Mouse (Mus musculus): Measurements from ENCODE around the gene Wnt10a. TPM values are rescaled to one million over a fixed set of nuclear protein-coding genes. Genes with fewer than 3 reads are reported as not detected.

Wnt10a gene
- polyA plus RNA-seq (2015; fragmentation: Nextera tagmentation; extraction: Ambion mirVana), result 0.09 and 0.18 TPM in 2 replicates

GRCm38 (mm10) chr1:74791249-74791648 lies at the start of gene Wnt10a:
Gene Wnt10a, plus strand, starts transcription at chr1:74791516.
- Histone ChIP-seq H3K27me3 (ENCODE audit: insufficient read depth, low read length) (peaks cover 82% of the 10 kb centered on the region), H3K9me3 (ENCODE audit: low read length) (no peaks in the 10 kb centered on the region), H3K36me3 (replicated peaks; ENCODE audit: insufficient read depth, low read length) (no peaks in the 10 kb centered on the region), H3K4me3 (ENCODE audit: low read depth, low read length) (peak within 1 kb of the TSS; percentile 15; the same call in 1 of the 2 replicates), H3K4me1 (ENCODE audit: insufficient read depth) (peaks cover 9% of the 10 kb centered on the region; the same call in 1 of the 2 replicates), H3K4me2 (ENCODE audit: low read depth, low read length) (peak within 1 kb of the TSS; percentile 38), H3K27ac (ENCODE audit: low read depth) (no peak within 1 kb of the TSS), H3K9ac (replicated peaks) (no peak within 1 kb of the TSS)
- TF ChIP-seq EP300 (IDR thresholded peaks at IDR 0.05; ENCODE audit: low read depth) (no peak), CTCF (IDR thresholded peaks at IDR 0.05; ENCODE audit: low read depth) (no peak)
- DNase-seq (no peak), ATAC-seq (no peak)
- 3% methylated on average over 11 of the region's 11 CpGs for WGBS (ENCODE audit: insufficient replicate concordance)

- H3K36me3 ChIP-seq (replicated peaks; ENCODE audit: insufficient read depth, low read length), result no peaks in the 10 kb centered on the region
Measured at GRCm38 (mm10) chr1:74747335-74747734, 44.0 kb upstream of the Wnt10a start.

GRCm38 (mm10) chr1:74748643-74749271 lies 42.6 kb upstream of the Wnt10a start, which contains the start of gene Prkag3:
Gene Prkag3, minus strand, starts transcription at chr1:74749221.
- TF ChIP-seq EP300 (IDR thresholded peaks at IDR 0.05; ENCODE audit: low read depth) (no peak), CTCF (IDR thresholded peaks at IDR 0.05; ENCODE audit: low read depth) (peak; percentile 67)
- Histone ChIP-seq H3K4me3 (ENCODE audit: low read depth, low read length) (peak within 1 kb of the TSS; percentile 37), H3K36me3 (replicated peaks; ENCODE audit: insufficient read depth, low read length) (no peaks in the 10 kb centered on the region), H3K27me3 (ENCODE audit: insufficient read depth, low read length) (no peaks in the 10 kb centered on the region), H3K27ac (ENCODE audit: low read depth) (no peak within 1 kb of the TSS), H3K4me1 (ENCODE audit: insufficient read depth) (peaks cover 7% of the 10 kb centered on the region), H3K9me3 (ENCODE audit: low read length) (no peaks in the 10 kb centered on the region), H3K9ac (replicated peaks) (peak within 1 kb of the TSS; percentile 50; the same call in 1 of the 2 replicates), H3K4me2 (ENCODE audit: low read depth, low read length) (peak within 1 kb of the TSS; percentile 68)
- ATAC-seq (peak; percentile 62), DNase-seq (peak; percentile 70)
- WGBS (ENCODE audit: insufficient replicate concordance), result 7% methylated on average over 30 of the region's 30 CpGs

More at GRCm38 (mm10) chr1:74747335-74747734, 44.0 kb upstream of the Wnt10a start:
- ATAC-seq (no peak), DNase-seq (no peak)
- 60% methylated on average over 5 of the region's 5 CpGs for WGBS (ENCODE audit: insufficient replicate concordance)
- H3K9me3 ChIP-seq (ENCODE audit: low read length), result no peaks in the 10 kb centered on the region
- H3K4me1 ChIP-seq (ENCODE audit: insufficient read depth), result peaks cover 7% of the 10 kb centered on the region
- H3K9ac ChIP-seq (replicated peaks), result no peak overlapping the region
- no peaks in the 10 kb centered on the region for H3K27me3 ChIP-seq (ENCODE audit: insufficient read depth, low read length)
- TF ChIP-seq EP300 (IDR thresholded peaks at IDR 0.05; ENCODE audit: low read depth) (no peak), CTCF (IDR thresholded peaks at IDR 0.05; ENCODE audit: low read depth) (no peak)
- H3K27ac ChIP-seq (ENCODE audit: low read depth), result no peak overlapping the region
- no peak overlapping the region for H3K4me3 ChIP-seq (ENCODE audit: low read depth, low read length)
- H3K4me2 ChIP-seq (ENCODE audit: low read depth, low read length), result no peak overlapping the region

GRCm38 (mm10) chr1:74749301-74749700 lies 42.0 kb upstream of the Wnt10a start:
- Histone ChIP-seq H3K9me3 (ENCODE audit: low read length) (no peaks in the 10 kb centered on the region), H3K27ac (ENCODE audit: low read depth) (no peak overlapping the region), H3K9ac (replicated peaks) (no peak overlapping the region), H3K27me3 (ENCODE audit: insufficient read depth, low read length) (no peaks in the 10 kb centered on the region), H3K4me3 (ENCODE audit: low read depth, low read length) (no peak overlapping the region), H3K4me1 (ENCODE audit: insufficient read depth) (peaks cover 7% of the 10 kb centered on the region), H3K36me3 (replicated peaks; ENCODE audit: insufficient read depth, low read length) (no peaks in the 10 kb centered on the region), H3K4me2 (ENCODE audit: low read depth, low read length) (0 out of 2 replicates have a peak overlapping the region, but pooled peaks have one; percentile 68)
- no peak for DNase-seq
- no peak for ATAC-seq
- WGBS (ENCODE audit: insufficient replicate concordance), result 57% methylated on average over 7 of the region's 7 CpGs
- no peak for TF ChIP-seq EP300 (IDR thresholded peaks at IDR 0.05; ENCODE audit: low read depth)
- TF ChIP-seq CTCF (IDR thresholded peaks at IDR 0.05; ENCODE audit: low read depth), result no peak

GRCm38 (mm10) chr1:74750683-74751082 lies 40.6 kb upstream of the Wnt10a start:
- WGBS (ENCODE audit: insufficient replicate concordance), result 59% methylated on average over 4 of the region's 4 CpGs
- Histone ChIP-seq H3K4me2 (ENCODE audit: low read depth, low read length) (no peak overlapping the region), H3K27ac (ENCODE audit: low read depth) (no peak overlapping the region), H3K27me3 (ENCODE audit: insufficient read depth, low read length) (no peaks in the 10 kb centered on the region), H3K4me3 (ENCODE audit: low read depth, low read length) (no peak overlapping the region), H3K9me3 (ENCODE audit: low read length) (no peaks in the 10 kb centered on the region), H3K4me1 (ENCODE audit: insufficient read depth) (peaks cover 7% of the 10 kb centered on the region), H3K9ac (replicated peaks) (no peak overlapping the region), H3K36me3 (replicated peaks; ENCODE audit: insufficient read depth, low read length) (no peaks in the 10 kb centered on the region)
- ATAC-seq, result peak; percentile 80
- DNase-seq, result peak; percentile 46
- TF ChIP-seq CTCF (IDR thresholded peaks at IDR 0.05; ENCODE audit: low read depth) (no peak), EP300 (IDR thresholded peaks at IDR 0.05; ENCODE audit: low read depth) (peak; percentile 51; the same call in 1 of the 2 replicates)

GRCm38 (mm10) chr1:74752150-74752549 lies 39.2 kb upstream of the Wnt10a start:
- Histone ChIP-seq H3K4me1 (ENCODE audit: insufficient read depth) (peaks cover 7% of the 10 kb centered on the region), H3K9me3 (ENCODE audit: low read length) (no peaks in the 10 kb centered on the region), H3K36me3 (replicated peaks; ENCODE audit: insufficient read depth, low read length) (no peaks in the 10 kb centered on the region), H3K9ac (replicated peaks) (no peak overlapping the region), H3K4me3 (ENCODE audit: low read depth, low read length) (no peak overlapping the region), H3K27me3 (ENCODE audit: insufficient read depth, low read length) (no peaks in the 10 kb centered on the region), H3K4me2 (ENCODE audit: low read depth, low read length) (no peak overlapping the region), H3K27ac (ENCODE audit: low read depth) (no peak overlapping the region)
- DNase-seq, result no peak
- 79% methylated on average over 8 of the region's 8 CpGs for WGBS (ENCODE audit: insufficient replicate concordance)
- TF ChIP-seq EP300 (IDR thresholded peaks at IDR 0.05; ENCODE audit: low read depth), result no peak
- TF ChIP-seq CTCF (IDR thresholded peaks at IDR 0.05; ENCODE audit: low read depth), result no peak
- ATAC-seq, result no peak

Data from liver, postnatal 0 days (tissue).